Mouse (Mus musculus): ENCODE measurements around the gene Foxe1. TPM values are rescaled to one million over a fixed set of nuclear protein-coding genes. Genes with fewer than 3 reads are reported as not detected.

Gene Foxe1
- polyA plus RNA-seq, 1 experiment = not detected

Other genes starting within 250 kb of the Foxe1 start
- 32.0 and 36.0 TPM in 2 replicates for gene Ncbp1, start 205.0 kb upstream of the Foxe1 start, polyA plus RNA-seq (2012; rRNA removed)
- gene Tstd2, start 204.9 kb upstream of the Foxe1 start, polyA plus RNA-seq (2012; rRNA removed) = 30.7 and 37.3 TPM in 2 replicates
- 23.0 and 34.2 TPM in 2 replicates for gene Xpa, start 147.3 kb upstream of the Foxe1 start, polyA plus RNA-seq (2012; rRNA removed)
- gene Trmo, start 45.8 kb downstream of the Foxe1 start, polyA plus RNA-seq (2012; rRNA removed) = 6.2 and 6.7 TPM in 2 replicates
- gene Hemgn, start 69.9 kb downstream of the Foxe1 start, polyA plus RNA-seq (2012; rRNA removed) = 0.06 and 0.08 TPM in 2 replicates
- gene Anp32b, start 107.3 kb downstream of the Foxe1 start, polyA plus RNA-seq (2012; rRNA removed) = 8.8 and 17.9 TPM in 2 replicates
- gene Nans, start 145.6 kb downstream of the Foxe1 start, polyA plus RNA-seq (2012; rRNA removed) = 96.9 and 129 TPM in 2 replicates
- 18.1 and 30.2 TPM in 2 replicates for gene Trim14, start 192.5 kb downstream of the Foxe1 start, polyA plus RNA-seq (2012; rRNA removed)